Mouse (Mus musculus) cerebellum, adult 2 months (tissue): ENCODE data around the gene Map1b. TPM values are rescaled to one million over a fixed set of nuclear protein-coding genes. Genes with fewer than 3 reads are reported as not detected.

Experiments
- DNase-seq, 2 experiments: peaks; one replicate each; pipeline ENCODE4 v3.0.0; 2021
- H3K27ac ChIP-seq: fragments of 200-500 bp; 2 replicates; pipeline ENCODE4 v1.5.1; 2012; ENCODE audit warnings: low read length, control low read depth, inconsistent platforms; ENCODE audit not compliant: insufficient read depth
- H3K27me3 ChIP-seq: fragments of 200-500 bp; 2 replicates; pipeline ENCODE4 v1.6.1; 2012; ENCODE audit warnings: inconsistent platforms, mild to moderate bottlenecking, low read length, moderate library complexity; ENCODE audit not compliant: control insufficient read depth, insufficient read depth
- H3K4me1 ChIP-seq: fragments of 200-500 bp; 2 replicates; pipeline ENCODE4 v1.6.1; 2011; ENCODE audit warnings: low read length; ENCODE audit not compliant: control insufficient read depth, insufficient read depth
- H3K4me3 ChIP-seq: fragments of 200-500 bp; replicated peaks from 2 replicates; pipeline ENCODE3; 2011; ENCODE audit warnings: mild to moderate bottlenecking, low read depth, low read length, control low read depth; ENCODE audit not compliant: insufficient read depth
- CTCF ChIP-seq: fragments of 200-500 bp; IDR thresholded peaks from 2 replicates; pipeline ENCODE4 v1.5.1; 2011; ENCODE audit warnings: low read depth, mild to moderate bottlenecking, control low read depth, low read length, moderate library complexity, borderline replicate concordance; ENCODE audit not compliant: insufficient read depth
- POLR2A ChIP-seq: fragments of 200-500 bp; IDR thresholded peaks from 2 replicates; pipeline ENCODE4 v1.6.1; 2011; ENCODE audit warnings: low read length, control low read depth, borderline replicate concordance; ENCODE audit not compliant: insufficient read depth
- WGBS: fragments of 180-500 bp; shearing (Covaris S2); methylation state at CpG from one replicate; pipeline ENCODE4 v1.1.7; 2018; 5-methylcytosine and 5-hydroxymethylcytosine counted together
- polyA plus RNA-seq: library from polyadenylated mRNA; depleted of rRNA; stranded (reverse); fragments of >200 nt; gene quantifications from 2 replicates; pipeline ENCODE4 v1.2.3, GENCODE M21; 2012

The Map1b gene
- polyA plus RNA-seq, 1 experiment = 166 TPM

DNA sequence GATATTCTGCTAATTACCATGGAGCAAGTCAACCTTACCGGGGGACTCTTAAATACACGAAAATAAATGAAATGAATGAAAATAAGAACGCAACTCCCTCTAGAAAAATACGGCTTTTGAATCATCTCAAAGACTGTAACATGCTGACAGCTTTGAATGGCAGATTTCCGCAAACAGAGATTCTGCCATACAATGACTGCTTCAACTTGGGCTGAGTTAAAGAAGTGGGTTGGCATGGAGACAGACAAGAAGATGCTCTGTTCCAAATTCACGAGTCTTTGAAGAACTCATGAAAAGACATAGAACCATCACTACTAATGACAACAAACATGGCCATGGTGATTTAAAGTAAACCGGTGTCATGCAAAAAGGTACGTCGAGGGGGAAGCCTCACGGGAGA is 21.9 kb downstream of the Map1b start:
- Histone ChIP-seq H3K4me3 (no peak overlapping the region), H3K27me3 (no peaks in the 10 kb centered on the region), H3K27ac (no peak overlapping the region), H3K4me1 (peaks cover 30% of the 10 kb centered on the region)
- 56% methylated on average over 10 of the region's 10 CpGs for WGBS
- no peak for DNase-seq
- TF ChIP-seq CTCF = no peak
- TF ChIP-seq POLR2A = no peak

DNA sequence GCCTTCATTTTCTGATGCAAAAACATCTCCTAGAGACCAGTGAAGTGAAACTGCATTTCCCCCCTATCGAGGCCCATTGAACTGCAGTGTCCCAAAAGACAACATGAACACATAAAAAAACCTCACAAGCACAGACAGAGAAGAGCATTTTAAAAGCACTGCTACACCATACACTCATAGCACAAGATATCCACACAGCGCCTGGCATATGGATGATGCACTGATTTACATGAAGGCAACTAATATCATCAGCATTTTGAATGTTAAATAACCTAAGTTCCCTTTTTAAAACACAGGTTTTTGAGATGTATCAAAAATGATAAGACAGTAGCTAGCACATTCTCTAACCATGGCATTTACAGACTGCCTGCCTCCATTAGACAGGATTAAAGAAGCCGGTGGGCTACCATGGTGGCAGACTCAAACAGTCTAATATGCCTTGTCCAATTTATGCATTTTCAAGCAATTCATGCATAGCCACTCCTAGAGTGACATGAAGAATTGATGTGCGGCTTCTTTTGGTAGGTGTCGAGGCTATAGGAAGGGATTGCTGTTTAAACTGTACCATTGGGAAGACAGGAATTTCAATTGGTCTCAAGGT is 22.9 kb downstream of the Map1b start:
- no peak overlapping the region for H3K27ac ChIP-seq
- H3K27me3 ChIP-seq = no peaks in the 10 kb centered on the region
- TF ChIP-seq CTCF (no peak), POLR2A (no peak)
- no peak for DNase-seq
- H3K4me1 ChIP-seq = peaks cover 33% of the 10 kb centered on the region
- H3K4me3 ChIP-seq = no peak overlapping the region
- WGBS = 75% methylated on average over 5 of the region's 5 CpGs

GRCm38 (mm10) chr13:99492619-99493303 is 23.6 kb downstream of the Map1b start:
- DNase-seq = no peak
- Histone ChIP-seq H3K4me1 (peaks cover 33% of the 10 kb centered on the region), H3K27me3 (no peaks in the 10 kb centered on the region), H3K4me3 (no peak overlapping the region), H3K27ac (no peak overlapping the region)
- TF ChIP-seq POLR2A (no peak), CTCF (no peak)
- 54% methylated on average over 7 of the region's 7 CpGs for WGBS

GRCm38 (mm10) chr13:99489998-99490397 is 26.3 kb downstream of the Map1b start:
- WGBS = 92% methylated on average over 4 of the region's 4 CpGs
- Histone ChIP-seq H3K27ac (no peak overlapping the region), H3K4me1 (peaks cover 46% of the 10 kb centered on the region), H3K4me3 (no peak overlapping the region), H3K27me3 (no peaks in the 10 kb centered on the region)
- TF ChIP-seq POLR2A = no peak
- TF ChIP-seq CTCF = no peak
- no peak for DNase-seq

- Histone ChIP-seq H3K27me3 (no peaks in the 10 kb centered on the region), H3K4me3 (no peak overlapping the region), H3K4me1 (peaks cover 49% of the 10 kb centered on the region), H3K27ac (no peak overlapping the region)
- WGBS = 10% methylated on average over 5 of the region's 5 CpGs
- TF ChIP-seq POLR2A = no peak
- peak; percentile 22; the same call in 1 of the 2 replicates for TF ChIP-seq CTCF
- peak in 1 of 2 experiments; percentile 49 for DNase-seq
These were observed 27.2 kb downstream of the Map1b start for GRCm38 (mm10) chr13:99489175-99489574.

DNA sequence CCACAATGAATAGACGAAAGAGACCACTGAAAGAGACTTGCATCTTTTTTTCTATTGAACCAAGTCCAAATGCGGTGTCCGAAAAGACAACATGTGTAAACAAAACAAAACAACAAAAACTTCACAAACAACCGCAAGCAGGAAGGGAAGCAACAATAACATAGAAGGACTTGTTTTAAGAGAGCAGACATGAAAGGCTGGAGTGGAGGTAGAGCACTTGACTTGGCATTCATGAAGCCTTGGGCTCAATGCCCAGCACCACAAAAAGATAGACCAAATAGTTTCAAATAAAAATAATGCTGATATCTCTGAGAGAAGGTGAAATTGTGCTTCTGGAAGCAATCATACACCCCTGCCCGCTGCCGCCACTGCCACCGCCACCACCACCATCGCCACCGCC is 30.5 kb downstream of the Map1b start:
- H3K4me3 ChIP-seq = no peak overlapping the region
- TF ChIP-seq CTCF (no peak), POLR2A (no peak)
- H3K4me1 ChIP-seq = peaks cover 46% of the 10 kb centered on the region
- H3K27ac ChIP-seq = peak overlapping the region; percentile 91
- 81% methylated on average over 9 of the region's 9 CpGs for WGBS
- H3K27me3 ChIP-seq = no peaks in the 10 kb centered on the region
- peak; percentile 54 to 68 for DNase-seq

DNA sequence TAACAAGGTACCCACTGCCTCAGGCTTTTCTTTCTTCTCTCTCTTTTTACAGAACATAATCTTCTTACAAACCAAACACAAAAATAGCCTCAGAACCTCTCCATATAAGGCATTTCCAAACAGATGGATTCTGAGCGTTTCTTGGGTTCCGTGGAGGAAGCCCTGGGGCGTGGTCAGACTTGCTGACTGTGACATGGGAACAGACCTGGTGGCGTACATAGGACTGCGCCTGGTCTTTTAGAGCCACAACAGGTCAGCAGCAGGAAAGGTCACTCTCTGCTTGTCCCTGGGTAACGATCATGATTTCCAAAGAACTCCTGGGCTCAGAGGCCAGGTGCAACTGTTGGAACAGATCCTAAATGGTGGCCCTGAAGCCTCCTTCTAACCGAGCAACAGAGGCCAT is 31.0 kb downstream of the Map1b start:
- peaks cover 45% of the 10 kb centered on the region for H3K4me1 ChIP-seq
- TF ChIP-seq POLR2A (no peak), CTCF (no peak)
- WGBS = 11% methylated on average over 7 of the region's 7 CpGs
- H3K4me3 ChIP-seq = no peak overlapping the region
- peak; percentile 61 to 72 for DNase-seq
- H3K27ac ChIP-seq = peak overlapping the region; percentile 91
- no peaks in the 10 kb centered on the region for H3K27me3 ChIP-seq

- TF ChIP-seq CTCF = no peak
- TF ChIP-seq POLR2A = no peak
- Histone ChIP-seq H3K4me1 (peaks cover 42% of the 10 kb centered on the region), H3K27me3 (no peaks in the 10 kb centered on the region), H3K27ac (peak overlapping the region; percentile 91), H3K4me3 (no peak overlapping the region)
- WGBS = 11% methylated on average over 10 of the region's 10 CpGs
- DNase-seq = peak; percentile 65 to 78
These were observed 31.4 kb downstream of the Map1b start for GRCm38 (mm10) chr13:99484905-99485304.
